Mouse (Mus musculus) testis, adult 2 months (tissue): ENCODE measurements around the gene Olfr1348. TPM values are rescaled to one million over a fixed set of nuclear protein-coding genes. Genes with fewer than 3 reads are reported as not detected.

Experiments
- H3K27ac ChIP-seq: fragments of 200-500 bp; 2 replicates; pipeline ENCODE4 v1.5.1; 2012; ENCODE audit warnings: low read depth, low read length; ENCODE audit not compliant: control insufficient read depth, insufficient read depth
- H3K27me3 ChIP-seq: fragments of 200-500 bp; 2 replicates; pipeline ENCODE4 v1.6.1; 2012; ENCODE audit warnings: mild to moderate bottlenecking, low read length, moderate library complexity; ENCODE audit not compliant: control insufficient read depth, insufficient read depth
- H3K36me3 ChIP-seq: fragments of 200-500 bp; 2 replicates; pipeline ENCODE4 v1.6.1; 2012; ENCODE audit warnings: mild to moderate bottlenecking, low read length; ENCODE audit not compliant: control insufficient read depth, insufficient read depth
- H3K4me1 ChIP-seq: fragments of 200-500 bp; 2 replicates; pipeline ENCODE4 v1.6.1; 2012; ENCODE audit warnings: low read length; ENCODE audit not compliant: control insufficient read depth, insufficient read depth
- H3K4me3 ChIP-seq: fragments of 200-500 bp; 2 replicates; pipeline ENCODE4 v1.5.1; 2012; ENCODE audit warnings: low read depth, mild to moderate bottlenecking, low read length, moderate library complexity, mixed read lengths; ENCODE audit not compliant: control insufficient read depth
- CTCF ChIP-seq: fragments of 200-500 bp; IDR thresholded peaks from 2 replicates; pipeline ENCODE4 v1.5.1; 2012; ENCODE audit warnings: low read depth, mild to moderate bottlenecking, inconsistent platforms, low read length, moderate library complexity; ENCODE audit not compliant: control insufficient read depth, insufficient read depth, insufficient replicate concordance
- POLR2A ChIP-seq: fragments of 200-500 bp; IDR thresholded peaks from 2 replicates; pipeline ENCODE4 v1.6.1; 2012; ENCODE audit warnings: low read depth, mild to moderate bottlenecking, inconsistent platforms, low read length, moderate library complexity; ENCODE audit not compliant: control insufficient read depth
- polyA plus RNA-seq: library from polyadenylated mRNA; depleted of rRNA; stranded (reverse); fragments of >200 nt; gene quantifications from 2 replicates; pipeline ENCODE4 v1.2.3, GENCODE M21; 2012; rRNA removed

Olfr1348 gene
- polyA plus RNA-seq, 1 experiment = not detected

GRCm38 (mm10) chr7:6466951-6467350 lies 41.6 kb downstream of the Olfr1348 start, which contains the start of gene Olfr1346:
Gene Olfr1346, plus strand, starts transcription at chr7:6467101.
- H3K4me1 ChIP-seq = no peaks in the 10 kb centered on the region
- no peaks in the 10 kb centered on the region for H3K36me3 ChIP-seq
- H3K27me3 ChIP-seq = no peaks in the 10 kb centered on the region
- H3K27ac ChIP-seq = no peak within 1 kb of the TSS
- H3K4me3 ChIP-seq = no peak within 1 kb of the TSS
- TF ChIP-seq CTCF = no peak
- no peak for TF ChIP-seq POLR2A

GRCm38 (mm10) chr7:6456399-6456798 lies 52.1 kb downstream of the Olfr1348 start:
- no peak for TF ChIP-seq CTCF
- no peak for TF ChIP-seq POLR2A
- Histone ChIP-seq H3K27me3 (no peaks in the 10 kb centered on the region), H3K27ac (no peak overlapping the region), H3K4me3 (no peak overlapping the region), H3K4me1 (no peaks in the 10 kb centered on the region), H3K36me3 (no peaks in the 10 kb centered on the region)

- no peak within 1 kb of the TSS for H3K4me3 ChIP-seq
- H3K36me3 ChIP-seq = no peaks in the 10 kb centered on the region
- H3K27ac ChIP-seq = no peak within 1 kb of the TSS
- H3K4me1 ChIP-seq = no peaks in the 10 kb centered on the region
- no peaks in the 10 kb centered on the region for H3K27me3 ChIP-seq
- no peak for TF ChIP-seq POLR2A
- no peak for TF ChIP-seq CTCF
These were observed 52.7 kb downstream of the Olfr1348 start, which contains the start of gene Olfr1336 for GRCm38 (mm10) chr7:6455868-6456267. Gene Olfr1336, plus strand, starts transcription at chr7:6456168.

Other genes starting within 250 kb of the Olfr1348 start
- gene Zfp667, start 222.2 kb downstream of the Olfr1348 start, polyA plus RNA-seq = 2.6 and 3.1 TPM in 2 replicates
- gene Zfp583, start 177.5 kb downstream of the Olfr1348 start, polyA plus RNA-seq = 1.2 and 1.7 TPM in 2 replicates
- gene Gm3854, start 165.0 kb downstream of the Olfr1348 start, polyA plus RNA-seq = 0.88 and 1.1 TPM in 2 replicates
- gene Zfp78, start 145.5 kb downstream of the Olfr1348 start, polyA plus RNA-seq = 2.5 and 2.8 TPM in 2 replicates
- gene Zfp28, start 125.5 kb downstream of the Olfr1348 start, polyA plus RNA-seq = 2.6 and 2.9 TPM in 2 replicates
- 0.61 and 1.2 TPM in 2 replicates for gene Smim17, start 110.0 kb downstream of the Olfr1348 start, polyA plus RNA-seq
- 1.7 and 2.4 TPM in 2 replicates for gene Gm20715, start 98.5 kb downstream of the Olfr1348 start, polyA plus RNA-seq
- gene Olfr1344, start 70.1 kb downstream of the Olfr1348 start, polyA plus RNA-seq = 2.5 and 3.0 TPM in 2 replicates
- 1.2 and 1.6 TPM in 2 replicates for gene Olfr1336, start 52.6 kb downstream of the Olfr1348 start, polyA plus RNA-seq
- 0.46 and 0.63 TPM in 2 replicates for gene Olfr1346, start 41.6 kb downstream of the Olfr1348 start, polyA plus RNA-seq
- gene Olfr5, start 21.8 kb downstream of the Olfr1348 start, polyA plus RNA-seq = 0.16 and 0.20 TPM in 2 replicates
- 0.11 TPM in 1 of 2 replicates, not detected in the other for gene Olfr1347, start 9.0 kb downstream of the Olfr1348 start, polyA plus RNA-seq
- gene Olfr1349, start 14.2 kb upstream of the Olfr1348 start, polyA plus RNA-seq = 0.79 and 0.86 TPM in 2 replicates
- gene Olfr1350, start 56.1 kb upstream of the Olfr1348 start, polyA plus RNA-seq = 0.12 TPM in 1 of 2 replicates, not detected in the other
- 0.07 and 0.21 TPM in 2 replicates for gene Zim1, start 187.7 kb upstream of the Olfr1348 start, polyA plus RNA-seq
- gene Peg3, start 221.7 kb upstream of the Olfr1348 start, polyA plus RNA-seq = 1.4 and 1.7 TPM in 2 replicates
- 0.18 and 0.26 TPM in 2 replicates for gene Usp29, start 221.8 kb upstream of the Olfr1348 start, polyA plus RNA-seq